ENCODE assay signal across 8 mouse cellular contexts in genomic region chr2:160730797-160731116, GRCm38 (mm10). TPM values are rescaled to one million over a fixed set of nuclear protein-coding genes. Genes with fewer than 3 reads are reported as not detected.
A peak's percentile ranks its signal among the peaks of the same experiment; 100 is the strongest.
DNase-seq lines count a peak whose midpoint lies in the region; ATAC-seq and TF ChIP-seq lines count a peak whose summit lies in the region.

No protein-coding gene starts in this region.

- no peaks in the 10 kb centered on the region for H3K9me3 ChIP-seq in heart, embryonic 14.5 days (ENCODE audit: control insufficient read depth, low read length)
- no peaks in the 10 kb centered on the region for H3K9me3 ChIP-seq in G1E (replicated peaks)
- H3K9me3 ChIP-seq in hindbrain, embryonic 10.5 days: no peaks in the 10 kb centered on the region
- no peaks in the 10 kb centered on the region for H3K9me3 ChIP-seq in midbrain, embryonic 11.5 days (ENCODE audit: control insufficient read depth, low read length)

- H3K4me3 ChIP-seq in heart, embryonic 14.5 days (ENCODE audit: control insufficient read depth in 1 of 2, insufficient read depth in 1 of 2, low read depth in 1 of 2, low read length in 2 of 2): peak overlapping the region; percentile 87 to 96
- peak overlapping the region; percentile 97 for H3K4me3 ChIP-seq in G1E (ENCODE audit: low read depth, low read length)
- H3K4me3 ChIP-seq in hindbrain, embryonic 10.5 days: peak overlapping the region; percentile 91
- peak overlapping the region; percentile 89 for H3K4me3 ChIP-seq in midbrain, embryonic 11.5 days (ENCODE audit: low read depth, low read length)

- DNase-seq in heart, adult 9 months (ENCODE audit: low spot score in 2 of 2): no peak
- DNase-seq in G1E (ENCODE audit: low spot score): peak; percentile 14
- no peak for DNase-seq in hindbrain, embryonic 10.5 days (ENCODE audit: low spot score)
- DNase-seq in midbrain, embryonic 11.5 days (ENCODE audit: low spot score, missing footprints): no peak
- DNase-seq in left cerebral cortex, adult 11 months (ENCODE audit: low spot score): no peak
- no peak for DNase-seq in right cerebral cortex, postnatal 10 days (ENCODE audit: low spot score in 2 of 2)
- DNase-seq in cerebellum, postnatal 25 days: no peak

- WGBS in heart, embryonic 14.5 days: 11% methylated on average over 13 of the region's 19 CpGs
- 6% methylated on average over 19 of the region's 19 CpGs for WGBS in hindbrain, embryonic 10.5 days
- WGBS in midbrain, embryonic 11.5 days: 8% methylated on average over 19 of the region's 19 CpGs

- peak overlapping the region in 1 of 2 experiments; percentile 92; a peak in 1 of 4 replicates for H3K27ac ChIP-seq in heart, embryonic 14.5 days (replicated peaks in 1 of 2; ENCODE audit: control insufficient read depth in 1 of 2, insufficient read depth in 1 of 2, low read depth in 2 of 2, low read length in 2 of 2)
- peak overlapping the region; percentile 100 for H3K27ac ChIP-seq in hindbrain, embryonic 10.5 days
- peak overlapping the region; percentile 96; the same call in 1 of the 2 replicates for H3K27ac ChIP-seq in midbrain, embryonic 11.5 days (ENCODE audit: low read depth, low read length)

- no peak for TF ChIP-seq CTCF in G1E (IDR thresholded peaks at IDR 0.05; ENCODE audit: low read depth, low read length)

- H3K4me1 ChIP-seq in heart, embryonic 14.5 days (ENCODE audit: control insufficient read depth in 2 of 2, insufficient read depth in 2 of 2, low read length in 2 of 2): peaks cover 23 to 45% of the 10 kb centered on the region in 2 experiments
- H3K4me1 ChIP-seq in G1E (ENCODE audit: insufficient read depth, low read depth, low read length): peaks cover 23% of the 10 kb centered on the region
- H3K4me1 ChIP-seq in hindbrain, embryonic 10.5 days (replicated peaks): peaks cover 52% of the 10 kb centered on the region
- peaks cover 22% of the 10 kb centered on the region for H3K4me1 ChIP-seq in midbrain, embryonic 11.5 days (ENCODE audit: control insufficient read depth, insufficient read depth, low read length)

- peaks cover 12% of the 10 kb centered on the region for H3K36me3 ChIP-seq in heart, embryonic 14.5 days (ENCODE audit: control insufficient read depth, insufficient read depth, low read length)
- peaks cover 22% of the 10 kb centered on the region for H3K36me3 ChIP-seq in G1E (replicated peaks)
- peaks cover 28% of the 10 kb centered on the region for H3K36me3 ChIP-seq in hindbrain, embryonic 10.5 days
- H3K36me3 ChIP-seq in midbrain, embryonic 11.5 days (ENCODE audit: control insufficient read depth, insufficient read depth, low read length): no peaks in the 10 kb centered on the region

- peak overlapping the region; percentile 96 for H3K4me2 ChIP-seq in heart, embryonic 14.5 days (ENCODE audit: low read length)
- H3K4me2 ChIP-seq in midbrain, embryonic 11.5 days: peak overlapping the region; percentile 91

- peak overlapping the region; percentile 98 for H3K9ac ChIP-seq in heart, embryonic 14.5 days (ENCODE audit: low read length)
- peak overlapping the region; percentile 99 for H3K9ac ChIP-seq in midbrain, embryonic 11.5 days (ENCODE audit: low read length)

- no peaks in the 10 kb centered on the region for H3K27me3 ChIP-seq in heart, embryonic 14.5 days (ENCODE audit: control insufficient read depth, insufficient read depth, low read length)
- H3K27me3 ChIP-seq in G1E (ENCODE audit: insufficient read depth, low read length): peaks cover 14% of the 10 kb centered on the region
- peaks cover 4% of the 10 kb centered on the region; the same call in 1 of the 2 replicates for H3K27me3 ChIP-seq in hindbrain, embryonic 10.5 days (ENCODE audit: insufficient read depth, poor library complexity, severe bottlenecking)
- H3K27me3 ChIP-seq in midbrain, embryonic 11.5 days (ENCODE audit: control insufficient read depth, insufficient read depth, low read length): peaks cover 2% of the 10 kb centered on the region; the same call in 1 of the 2 replicates

- ATAC-seq in heart, embryonic 14.5 days (ENCODE audit: insufficient number of reproducible peaks, insufficient read depth, low FRiP score, low read depth): no peak
- ATAC-seq in G1E (ENCODE audit: extremely low read depth, insufficient number of reproducible peaks, low FRiP score, poor library complexity, severe bottlenecking): no peak
- no peak for ATAC-seq in midbrain, embryonic 11.5 days (ENCODE audit: low FRiP score)

RNA-seq across cellular contexts. Expression of gene Plcg1, which starts 0.3 kb away (rescaled TPM):
- 33.1 and 33.7 TPM in 2 replicates for polyA plus RNA-seq in heart, embryonic 14.5 days (2014; fragmentation: Nextera tagmentation; extraction: Ambion mirVana)
- total RNA-seq in G1E (2014; fragmentation: Nextera tagmentation) (11.1 and 17.5 TPM in 2 replicates), G1E (2017) (31.5 and 38.9 TPM in 2 replicates)
- polyA plus RNA-seq in G1E (2012): 4.1 and 5.1 TPM in 2 replicates
- 65.1 and 78.0 TPM in 2 replicates for polyA plus RNA-seq in hindbrain, embryonic 10.5 days (2016; fragmentation: Nextera tagmentation; extraction: Ambion mirVana)
- polyA plus RNA-seq in midbrain, embryonic 11.5 days (2014; fragmentation: Nextera tagmentation; extraction: Ambion mirVana): 64.0 and 65.3 TPM in 2 replicates
